Mouse (Mus musculus): ENCODE results near the gene Cldn4.

- TF ChIP-seq CTCF (conservative IDR thresholded peaks at IDR 0.05 in 1 of 2, IDR thresholded peaks at IDR 0.05 in 1 of 2; ENCODE audit: low read depth in 2 of 2, low read length in 2 of 2) (no peak), USF1 (IDR thresholded peaks at IDR 0.05; ENCODE audit: low read depth, low read length) (no peak), SIN3A (IDR thresholded peaks at IDR 0.05; ENCODE audit: low read length) (no peak)
These were observed 33.0 kb downstream of the Cldn4 start for GRCm38 (mm10) chr5:134913753-134914152.
